Mouse (Mus musculus) G1E (cell line): Measurements from ENCODE around the gene Fam169a. TPM values are rescaled to one million over a fixed set of nuclear protein-coding genes. Genes with fewer than 3 reads are reported as not detected.

Experiments used
- ATAC-seq: 2 replicates; pipeline ENCODE4 v1.8.0; 2016; ENCODE audit warnings: mild to moderate bottlenecking; ENCODE audit not compliant: insufficient number of reproducible peaks, poor library complexity, low FRiP score, severe bottlenecking; ENCODE audit errors: extremely low read depth
- DNase-seq: peaks from one replicate; pipeline ENCODE4 v3.0.0; 2012; ENCODE audit warnings: low spot score
- H3K27me3 ChIP-seq: 2 replicates; pipeline ENCODE4 v1.6.1; 2012; ENCODE audit warnings: mild to moderate bottlenecking, low read length, inconsistent platforms; ENCODE audit not compliant: insufficient read depth
- H3K36me3 ChIP-seq: replicated peaks from 2 replicates; pipeline ENCODE3; 2012; ENCODE audit warnings: mild to moderate bottlenecking, inconsistent platforms
- H3K4me1 ChIP-seq: 2 replicates; pipeline ENCODE4 v1.6.1; 2012; ENCODE audit warnings: low read depth, low read length, inconsistent platforms, mixed read lengths; ENCODE audit not compliant: insufficient read depth
- H3K4me3 ChIP-seq: 2 replicates; pipeline ENCODE4 v1.5.1; 2012; ENCODE audit warnings: low read depth, mild to moderate bottlenecking, inconsistent platforms, low read length, moderate library complexity, mixed read lengths
- H3K9me3 ChIP-seq: replicated peaks from 2 replicates; pipeline ENCODE4 v1.6.1; 2012; ENCODE audit warnings: inconsistent platforms
- CTCF ChIP-seq: IDR thresholded peaks from 2 replicates; pipeline ENCODE4 v1.5.1; 2012; ENCODE audit warnings: low read depth, low read length, inconsistent platforms, mixed read lengths
- GATA1 ChIP-seq: IDR thresholded peaks from 2 replicates; pipeline ENCODE4 v1.6.1; 2012; ENCODE audit warnings: borderline replicate concordance, low read length, inconsistent platforms, mixed read lengths
- GATA2 ChIP-seq: IDR thresholded peaks from 2 replicates; pipeline ENCODE4 v1.6.1; 2012; ENCODE audit warnings: low read depth, low read length, inconsistent platforms, borderline replicate concordance
- POLR2AphosphoS5 ChIP-seq: IDR thresholded peaks from 2 replicates; pipeline ENCODE4 v1.6.1; 2012; ENCODE audit warnings: low read depth, low read length, inconsistent platforms; ENCODE audit not compliant: insufficient replicate concordance
- TAL1 ChIP-seq: conservative IDR thresholded peaks from 2 replicates; pipeline ENCODE4 v1.6.1; 2012; ENCODE audit warnings: low read depth, low read length, inconsistent platforms, mixed read lengths
- polyA plus RNA-seq: library from polyadenylated mRNA; stranded (reverse); fragments of >175 nt; gene quantifications from 2 replicates; pipeline ENCODE4 v1.2.3, GENCODE M21; 2012
- total RNA-seq, 2 experiments: library from RNA; stranded (forward) in 1 of 2; stranded (reverse) in 1 of 2; fragments of 200-1000 nt in 1 of 2; fragments of >200 nt in 1 of 2; fragmentation: Nextera tagmentation in 1 of 2; gene quantifications; 2 replicates each; pipeline ENCODE4 v1.2.3; 2014 to 2017

The Fam169a gene
- total and polyA plus RNA-seq, 3 experiments, result 0.49 TPM; not detected in 2

DNA sequence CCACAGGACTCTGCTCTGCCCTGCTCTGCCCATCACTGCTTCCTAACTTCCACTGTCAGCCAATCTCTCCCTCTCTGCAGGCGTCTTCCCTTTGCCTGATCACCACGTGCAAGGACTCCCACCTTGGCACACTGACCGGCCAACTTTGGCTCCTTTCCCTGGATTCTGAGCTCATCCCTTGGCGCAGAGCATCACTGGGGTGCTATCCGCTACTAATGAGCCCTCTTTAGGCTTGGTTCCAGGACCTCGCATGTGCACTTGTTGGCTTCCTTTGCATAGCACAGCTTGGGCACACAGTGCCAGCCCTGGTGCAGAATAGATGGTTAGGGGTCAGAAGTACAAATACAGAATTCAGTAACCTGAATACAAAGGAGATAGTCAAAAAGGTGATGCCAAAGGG, 15.9 kb upstream of the Fam169a start:
- DNase-seq, result no peak

DNA sequence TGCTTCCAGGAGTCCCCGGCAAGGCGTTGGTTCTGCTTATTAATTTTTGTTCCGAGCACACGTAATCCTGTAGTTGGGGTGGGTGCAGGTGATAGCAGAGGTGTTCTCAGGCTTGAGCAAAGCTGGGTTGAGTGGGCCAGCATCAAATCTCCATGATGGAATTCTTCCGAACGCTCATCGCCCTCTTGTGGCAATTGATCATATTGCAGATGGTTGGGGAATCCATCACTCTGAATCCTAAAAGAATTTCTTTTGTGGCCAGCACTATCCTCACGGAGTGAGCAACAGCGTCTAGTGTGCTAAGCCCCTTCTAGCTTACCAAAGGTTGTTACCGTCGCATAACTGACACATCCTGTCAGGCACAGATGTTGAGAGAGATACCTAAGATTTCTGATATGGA, 14.4 kb upstream of the Fam169a start:
- no peak for DNase-seq
- no peaks in the 10 kb centered on the region for H3K36me3 ChIP-seq
- TF ChIP-seq GATA2 (no peak), TAL1 (no peak), CTCF (peak; percentile 68), POLR2AphosphoS5 (no peak), GATA1 (no peak)
- no peak for ATAC-seq
- no peaks in the 10 kb centered on the region for H3K4me1 ChIP-seq
- no peak overlapping the region for H3K4me3 ChIP-seq
- H3K9me3 ChIP-seq, result no peaks in the 10 kb centered on the region
- H3K27me3 ChIP-seq, result peaks cover 7% of the 10 kb centered on the region; the same call in 1 of the 2 replicates

More for the DNA sequence above, 15.9 kb upstream of the Fam169a start:
- Histone ChIP-seq H3K36me3 (no peaks in the 10 kb centered on the region), H3K27me3 (peaks cover 7% of the 10 kb centered on the region; the same call in 1 of the 2 replicates), H3K4me1 (no peaks in the 10 kb centered on the region), H3K4me3 (no peak overlapping the region), H3K9me3 (0 out of 2 replicates have a peak, but pooled peaks cover 3% of the 10 kb centered on the region)
- no peak for ATAC-seq
- no peak for TF ChIP-seq CTCF
- no peak for TF ChIP-seq POLR2AphosphoS5
- TF ChIP-seq TAL1, result no peak
- TF ChIP-seq GATA1, result no peak
- no peak for TF ChIP-seq GATA2

DNA sequence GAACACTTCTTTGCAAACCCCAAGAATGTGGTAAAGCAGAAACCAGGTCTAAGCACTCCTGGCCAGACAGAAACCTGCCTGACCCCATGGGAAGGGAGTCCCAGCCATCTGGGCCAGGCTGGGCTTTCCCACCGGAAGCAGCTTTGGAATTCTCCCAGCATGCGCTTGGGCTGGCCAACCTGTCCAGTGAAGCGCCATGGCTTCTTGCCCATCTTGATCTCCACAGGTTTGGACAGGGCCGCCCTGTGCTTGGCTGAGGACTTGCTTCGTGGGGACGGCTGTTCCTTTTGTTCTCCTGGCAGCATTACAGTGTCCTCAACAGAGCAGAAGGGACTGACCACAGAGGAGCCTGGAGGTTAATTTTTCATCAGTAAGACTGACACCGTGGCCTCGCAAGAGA, 13.2 kb upstream of the Fam169a start:
- no peak for ATAC-seq
- peaks cover 7% of the 10 kb centered on the region; the same call in 1 of the 2 replicates for H3K27me3 ChIP-seq
- no peaks in the 10 kb centered on the region for H3K9me3 ChIP-seq
- no peaks in the 10 kb centered on the region for H3K36me3 ChIP-seq
- no peak for TF ChIP-seq CTCF
- DNase-seq, result no peak
- H3K4me1 ChIP-seq, result no peaks in the 10 kb centered on the region
- H3K4me3 ChIP-seq, result no peak overlapping the region

DNA sequence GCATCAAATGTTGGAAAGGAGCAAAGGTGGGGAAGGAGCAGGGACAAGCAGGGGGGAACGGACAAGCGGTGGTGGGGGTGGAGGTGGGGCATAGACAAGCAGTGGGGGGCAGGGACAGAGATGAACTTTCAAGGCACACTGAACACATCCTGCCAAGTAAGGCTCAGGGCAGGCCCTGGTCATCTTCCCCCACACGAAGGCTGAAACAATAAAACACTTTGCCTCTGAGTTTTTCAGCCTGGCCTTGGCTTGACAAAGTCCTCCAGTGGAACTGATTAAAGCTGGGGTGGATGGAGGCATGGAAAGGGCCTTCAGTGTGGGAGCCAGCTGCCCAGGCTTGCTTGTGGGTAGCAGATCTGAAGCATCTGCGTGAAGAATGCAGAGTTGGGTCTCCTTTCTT, 9.3 kb upstream of the Fam169a start:
- Histone ChIP-seq H3K4me1 (no peaks in the 10 kb centered on the region), H3K4me3 (no peak overlapping the region), H3K27me3 (peaks cover 3% of the 10 kb centered on the region; the same call in 1 of the 2 replicates), H3K9me3 (no peaks in the 10 kb centered on the region), H3K36me3 (no peaks in the 10 kb centered on the region)
- DNase-seq (no peak), ATAC-seq (no peak)
- TF ChIP-seq CTCF, result no peak

DNA sequence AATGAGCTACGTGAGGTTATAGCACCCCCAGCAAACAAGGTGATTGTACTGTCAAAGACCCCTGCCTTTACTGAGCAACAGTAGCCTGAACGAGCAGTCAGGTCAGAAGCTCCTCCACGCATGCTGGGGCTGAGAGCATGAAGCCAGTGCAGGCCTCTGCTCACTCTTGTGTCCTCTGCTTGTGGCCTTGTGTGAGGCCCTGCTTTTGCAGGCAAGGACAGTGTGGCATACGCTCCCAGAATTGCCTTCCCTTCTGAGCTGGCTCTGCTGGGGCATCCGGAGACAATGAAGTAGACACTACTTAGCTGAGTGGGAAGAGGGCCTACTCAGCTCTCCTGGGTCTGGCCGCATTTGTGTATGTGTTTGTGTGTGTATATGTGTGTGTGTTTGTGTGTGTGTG, 7.3 kb upstream of the Fam169a start:
- DNase-seq, result no peak
- no peak for ATAC-seq
- Histone ChIP-seq H3K4me3 (no peak overlapping the region), H3K27me3 (no peaks in the 10 kb centered on the region), H3K9me3 (no peaks in the 10 kb centered on the region), H3K4me1 (peaks cover 7% of the 10 kb centered on the region), H3K36me3 (no peaks in the 10 kb centered on the region)
- TF ChIP-seq POLR2AphosphoS5 (no peak), CTCF (no peak), GATA2 (no peak), GATA1 (no peak), TAL1 (no peak)

DNA sequence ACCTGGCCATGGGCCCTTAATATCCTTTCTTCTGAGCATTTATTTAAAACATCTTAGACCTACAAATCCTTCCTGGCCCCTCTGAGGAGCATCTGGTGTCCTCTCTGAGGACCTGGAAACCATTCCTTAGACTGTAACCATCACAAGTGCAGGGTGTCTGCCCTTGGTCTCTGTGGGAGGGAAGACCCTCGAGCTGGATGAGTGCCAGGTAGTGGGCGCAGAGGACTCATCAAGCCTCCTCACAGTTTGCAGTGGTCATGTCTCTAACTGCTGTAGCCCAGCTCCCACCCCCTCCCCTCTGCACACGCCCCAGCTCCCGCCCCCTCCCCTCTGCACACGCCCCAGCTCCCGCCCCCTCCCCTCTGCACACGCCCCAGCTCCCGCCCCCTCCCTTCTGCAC, 6.8 kb upstream of the Fam169a start:
- ATAC-seq, result no peak
- Histone ChIP-seq H3K9me3 (no peaks in the 10 kb centered on the region), H3K4me3 (no peak overlapping the region), H3K27me3 (no peaks in the 10 kb centered on the region), H3K36me3 (no peaks in the 10 kb centered on the region), H3K4me1 (peaks cover 9% of the 10 kb centered on the region)
- TF ChIP-seq GATA2 (no peak), POLR2AphosphoS5 (no peak), CTCF (no peak), GATA1 (no peak), TAL1 (no peak)
- DNase-seq, result no peak

DNA sequence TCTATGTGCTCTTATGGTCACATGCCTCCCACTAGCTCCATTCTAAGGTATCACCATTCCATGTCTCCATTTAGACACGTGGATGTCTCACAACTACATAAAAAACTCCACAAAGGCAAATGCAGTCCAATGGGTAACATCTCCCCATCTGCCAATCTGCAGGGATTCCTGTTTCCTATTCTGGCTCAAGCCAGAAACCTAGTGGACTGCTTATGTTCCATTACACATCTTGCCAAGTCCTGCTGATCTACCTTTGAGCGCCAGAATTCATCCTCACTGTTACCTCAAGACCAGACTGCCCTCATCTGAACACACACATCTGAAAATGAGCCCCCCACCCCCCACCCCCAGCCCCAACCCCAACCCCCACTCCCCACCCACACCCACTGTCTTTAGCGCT, 4.9 kb upstream of the Fam169a start:
- ATAC-seq (no peak), DNase-seq (no peak)
- Histone ChIP-seq H3K9me3 (no peaks in the 10 kb centered on the region), H3K4me1 (peaks cover 15% of the 10 kb centered on the region), H3K4me3 (no peak overlapping the region), H3K36me3 (no peaks in the 10 kb centered on the region), H3K27me3 (no peaks in the 10 kb centered on the region)
- TF ChIP-seq CTCF (no peak), POLR2AphosphoS5 (no peak), GATA2 (no peak), TAL1 (no peak), GATA1 (no peak)
